Mouse (Mus musculus): Measurements from ENCODE around the gene Vmn1r152. TPM values are rescaled to one million over a fixed set of nuclear protein-coding genes. Genes with fewer than 3 reads are reported as not detected.

Gene Vmn1r152
- polyA plus RNA-seq (2017; shearing (Covaris generic)), result under 1 TPM in 1 of 2 experiments, not detected in 1; 0.25 TPM

DNA sequence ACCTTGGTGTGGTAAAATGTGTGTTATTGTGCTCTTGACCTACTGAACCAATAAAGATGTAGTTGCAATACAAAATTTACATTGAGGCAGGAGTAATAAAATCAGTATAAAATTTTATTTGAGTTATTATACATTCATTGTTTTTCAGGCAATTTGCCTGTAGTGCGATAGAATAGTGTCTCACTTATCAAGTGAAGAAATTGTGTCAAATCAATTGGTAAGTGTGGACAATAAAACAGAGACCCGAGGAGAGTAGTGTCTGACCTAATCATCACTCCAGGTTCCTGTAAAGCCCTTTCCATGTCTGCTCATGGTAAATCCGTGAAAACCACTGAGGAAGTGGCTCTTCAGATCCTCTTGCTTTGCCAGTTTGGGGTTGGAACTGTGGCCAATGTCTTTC lies at the start of gene Vmn1r152:
TSS of gene Vmn1r152 (plus strand) at position 301 of the 400 bp plus-strand sequence.

GRCm38 (mm10) chr7:22499578-22499977 lies 23.2 kb upstream of the Vmn1r152 start, which contains the start of gene Vmn1r151:
Gene Vmn1r151, minus strand, starts transcription at chr7:22499678.

GRCm38 (mm10) chr7:22534787-22535186 lies 12.0 kb downstream of the Vmn1r152 start, which contains the start of gene Gm8677:
Gene Gm8677, minus strand, starts transcription at chr7:22534887.

GRCm38 (mm10) chr7:22565243-22565642 lies 42.5 kb downstream of the Vmn1r152 start, which contains the start of gene Gm4201:
Gene Gm4201, minus strand, starts transcription at chr7:22565343.

Other genes with a start within 250 kb of the Vmn1r152 start
- not detected for gene Gm4187, start 193.2 kb upstream of the Vmn1r152 start, polyA plus RNA-seq (2017; shearing (Covaris generic))
- gene Gm8660, start 151.9 kb upstream of the Vmn1r152 start, polyA plus RNA-seq (2017; shearing (Covaris generic)), result not detected
- not detected for gene Vmn1r148, start 109.4 kb upstream of the Vmn1r152 start, polyA plus RNA-seq (2017; shearing (Covaris generic))
- gene Vmn1r149, start 84.7 kb upstream of the Vmn1r152 start, polyA plus RNA-seq (2017; shearing (Covaris generic)), result not detected
- gene Gm10665, start 58.9 kb upstream of the Vmn1r152 start, polyA plus RNA-seq (2017; shearing (Covaris generic)), result 1 to 10 TPM in 1 of 2 experiments, under 1 TPM in 1; 0.28 to 5.2 TPM
- not detected for gene Vmn1r151, start 23.3 kb upstream of the Vmn1r152 start, polyA plus RNA-seq (2017; shearing (Covaris generic))
- gene Gm8677, start 11.9 kb downstream of the Vmn1r152 start, polyA plus RNA-seq (2017; shearing (Covaris generic)), result not detected
- gene Gm4201, start 42.4 kb downstream of the Vmn1r152 start, polyA plus RNA-seq (2017; shearing (Covaris generic)), result not detected
- gene Gm4565, start 65.2 kb downstream of the Vmn1r152 start, polyA plus RNA-seq (2017; shearing (Covaris generic)), result 1 to 10 TPM in 1 of 2 experiments, under 1 TPM in 1; 0.30 to 1.9 TPM
- 1 to 10 TPM in 1 of 2 experiments, not detected in 1; 2.2 TPM for gene Vmn1r155, start 135.1 kb downstream of the Vmn1r152 start, polyA plus RNA-seq (2017; shearing (Covaris generic))
- not detected for gene Gm8693, start 169.3 kb downstream of the Vmn1r152 start, polyA plus RNA-seq (2017; shearing (Covaris generic))
- not detected for gene Gm4567, start 196.7 kb downstream of the Vmn1r152 start, polyA plus RNA-seq (2017; shearing (Covaris generic))
- 1 to 10 TPM in 1 of 2 experiments, not detected in 1; 2.3 TPM for gene Vmn1r157, start 238.7 kb downstream of the Vmn1r152 start, polyA plus RNA-seq (2017; shearing (Covaris generic))

Measured in inflammation-experienced regulatory T-cells (primary cell).